Mouse (Mus musculus): ENCODE measurements around the gene Vps29. TPM values are rescaled to one million over a fixed set of nuclear protein-coding genes. Genes with fewer than 3 reads are reported as not detected.
A peak's percentile ranks its signal among the peaks of the same experiment; 100 is the strongest.

Gene Vps29
- polyA plus RNA-seq, 1 experiment = 148 TPM

GRCm38 (mm10) chr5:122402160-122402559, 48.0 kb downstream of the Vps29 start:
- Histone ChIP-seq H3ac (ENCODE audit: control insufficient read depth, insufficient read length, low read depth) (no peak overlapping the region), H3K79me3 (ENCODE audit: low read depth) (no peaks in the 10 kb centered on the region), H3K79me2 (ENCODE audit: control insufficient read depth, insufficient read depth) (peaks cover 13% of the 10 kb centered on the region), H3K27me3 (ENCODE audit: control insufficient read depth, insufficient read depth, insufficient read length) (no peaks in the 10 kb centered on the region), H3K36me3 (ENCODE audit: control insufficient read depth, insufficient read depth) (peaks cover 70% of the 10 kb centered on the region), H3K4me3 (ENCODE audit: insufficient read depth, poor library complexity, severe bottlenecking) (no peak overlapping the region)
- TF ChIP-seq USF1 (IDR thresholded peaks at IDR 0.05; ENCODE audit: low read depth) (no peak), MYOD1 (IDR thresholded peaks at IDR 0.05; ENCODE audit: control insufficient read depth, insufficient read length, low read depth) (no peak), MYOG (IDR thresholded peaks at IDR 0.05; ENCODE audit: control insufficient read depth, extremely low read depth, insufficient read length) (no peak), CEBPB (IDR thresholded peaks at IDR 0.05; ENCODE audit: low read depth) (no peak), MAX (IDR thresholded peaks at IDR 0.05) (no peak), CTCF (IDR thresholded peaks at IDR 0.05; ENCODE audit: control insufficient read depth, insufficient read depth, insufficient read length) (no peak), FOSL1 (IDR thresholded peaks at IDR 0.05; ENCODE audit: insufficient read depth, low read length, poor library complexity, severe bottlenecking) (no peak)

GRCm38 (mm10) chr5:122402772-122403171, 48.6 kb downstream of the Vps29 start:
- Histone ChIP-seq H3K79me2 (ENCODE audit: control insufficient read depth, insufficient read depth) (peaks cover 8% of the 10 kb centered on the region), H3K4me3 (ENCODE audit: insufficient read depth, poor library complexity, severe bottlenecking) (no peak overlapping the region), H3K36me3 (ENCODE audit: control insufficient read depth, insufficient read depth) (peaks cover 67% of the 10 kb centered on the region), H3K27me3 (ENCODE audit: control insufficient read depth, insufficient read depth, insufficient read length) (no peaks in the 10 kb centered on the region), H3ac (ENCODE audit: control insufficient read depth, insufficient read length, low read depth) (peak overlapping the region; percentile 8), H3K79me3 (ENCODE audit: low read depth) (no peaks in the 10 kb centered on the region)
- TF ChIP-seq USF1 (IDR thresholded peaks at IDR 0.05; ENCODE audit: low read depth) = no peak
- TF ChIP-seq FOSL1 (IDR thresholded peaks at IDR 0.05; ENCODE audit: insufficient read depth, low read length, poor library complexity, severe bottlenecking) = no peak
- no peak for TF ChIP-seq CTCF (IDR thresholded peaks at IDR 0.05; ENCODE audit: control insufficient read depth, insufficient read depth, insufficient read length)
- no peak for TF ChIP-seq MYOD1 (IDR thresholded peaks at IDR 0.05; ENCODE audit: control insufficient read depth, insufficient read length, low read depth)
- no peak for TF ChIP-seq MYOG (IDR thresholded peaks at IDR 0.05; ENCODE audit: control insufficient read depth, extremely low read depth, insufficient read length)
- TF ChIP-seq CEBPB (IDR thresholded peaks at IDR 0.05; ENCODE audit: low read depth) = no peak
- no peak for TF ChIP-seq MAX (IDR thresholded peaks at IDR 0.05)

- no peaks in the 10 kb centered on the region for H3K27me3 ChIP-seq (ENCODE audit: control insufficient read depth, insufficient read depth, insufficient read length)
- H3K79me2 ChIP-seq (ENCODE audit: control insufficient read depth, insufficient read depth) = peaks cover 8% of the 10 kb centered on the region
- H3K79me3 ChIP-seq (ENCODE audit: low read depth) = no peaks in the 10 kb centered on the region
- TF ChIP-seq CTCF (IDR thresholded peaks at IDR 0.05; ENCODE audit: control insufficient read depth, insufficient read depth, insufficient read length) = no peak
- H3K4me3 ChIP-seq (ENCODE audit: insufficient read depth, poor library complexity, severe bottlenecking) = no peak overlapping the region
- H3ac ChIP-seq (ENCODE audit: control insufficient read depth, insufficient read length, low read depth) = no peak overlapping the region
- H3K36me3 ChIP-seq (ENCODE audit: control insufficient read depth, insufficient read depth) = peaks cover 66% of the 10 kb centered on the region
These were observed 49.2 kb downstream of the Vps29 start for GRCm38 (mm10) chr5:122403362-122403761.

DNA sequence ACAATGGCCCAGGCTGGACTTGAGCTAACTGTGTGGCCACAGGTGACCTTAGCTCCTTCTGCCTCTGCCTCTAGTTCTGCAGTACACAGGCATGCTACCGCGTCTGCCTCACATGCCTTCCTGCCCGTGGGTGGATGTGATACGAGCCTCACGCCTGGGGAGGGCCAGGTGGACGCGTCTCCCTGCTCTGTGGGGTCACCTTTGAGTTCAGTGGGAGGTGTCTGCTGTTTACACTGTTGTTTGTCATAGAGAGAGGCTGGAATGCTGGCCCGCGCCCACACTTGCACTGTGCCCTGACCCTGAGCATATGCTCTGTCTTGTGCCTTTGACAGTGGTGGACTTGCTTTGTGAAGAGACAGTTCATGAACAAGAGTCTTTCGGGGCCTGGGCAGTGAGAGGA, 51.4 kb downstream of the Vps29 start:
- Histone ChIP-seq H3K4me3 (ENCODE audit: insufficient read depth, poor library complexity, severe bottlenecking) (no peak overlapping the region), H3K27me3 (ENCODE audit: control insufficient read depth, insufficient read depth, insufficient read length) (no peaks in the 10 kb centered on the region), H3ac (ENCODE audit: control insufficient read depth, insufficient read length, low read depth) (no peak overlapping the region), H3K79me3 (ENCODE audit: low read depth) (no peaks in the 10 kb centered on the region), H3K79me2 (ENCODE audit: control insufficient read depth, insufficient read depth) (no peaks in the 10 kb centered on the region), H3K36me3 (ENCODE audit: control insufficient read depth, insufficient read depth) (peaks cover 66% of the 10 kb centered on the region)
- no peak for TF ChIP-seq MAX (IDR thresholded peaks at IDR 0.05)
- no peak for TF ChIP-seq CEBPB (IDR thresholded peaks at IDR 0.05; ENCODE audit: low read depth)

- Histone ChIP-seq H3K36me3 (ENCODE audit: control insufficient read depth, insufficient read depth) (peaks cover 25% of the 10 kb centered on the region), H3ac (ENCODE audit: control insufficient read depth, insufficient read length, low read depth) (no peak overlapping the region), H3K79me2 (ENCODE audit: control insufficient read depth, insufficient read depth) (no peaks in the 10 kb centered on the region), H3K27me3 (ENCODE audit: control insufficient read depth, insufficient read depth, insufficient read length) (no peaks in the 10 kb centered on the region), H3K79me3 (ENCODE audit: low read depth) (no peaks in the 10 kb centered on the region), H3K4me3 (ENCODE audit: insufficient read depth, poor library complexity, severe bottlenecking) (no peak overlapping the region)
- TF ChIP-seq MAX (IDR thresholded peaks at IDR 0.05) = no peak
- no peak for TF ChIP-seq USF1 (IDR thresholded peaks at IDR 0.05; ENCODE audit: low read depth)
- no peak for TF ChIP-seq CEBPB (IDR thresholded peaks at IDR 0.05; ENCODE audit: low read depth)
- TF ChIP-seq FOSL1 (IDR thresholded peaks at IDR 0.05; ENCODE audit: insufficient read depth, low read length, poor library complexity, severe bottlenecking) = no peak
- no peak for TF ChIP-seq CTCF (IDR thresholded peaks at IDR 0.05; ENCODE audit: control insufficient read depth, insufficient read depth, insufficient read length)
- TF ChIP-seq MYOD1 (IDR thresholded peaks at IDR 0.05; ENCODE audit: control insufficient read depth, insufficient read length, low read depth) = no peak
- no peak for TF ChIP-seq MYOG (IDR thresholded peaks at IDR 0.05; ENCODE audit: control insufficient read depth, extremely low read depth, insufficient read length)
These were observed 55.8 kb downstream of the Vps29 start for GRCm38 (mm10) chr5:122409692-122410645.

GRCm38 (mm10) chr5:122411892-122412291, 57.7 kb downstream of the Vps29 start:
- TF ChIP-seq MAX (IDR thresholded peaks at IDR 0.05) (no peak), CTCF (IDR thresholded peaks at IDR 0.05; ENCODE audit: control insufficient read depth, insufficient read depth, insufficient read length) (no peak), MYOG (IDR thresholded peaks at IDR 0.05; ENCODE audit: control insufficient read depth, extremely low read depth, insufficient read length) (no peak), CEBPB (IDR thresholded peaks at IDR 0.05; ENCODE audit: low read depth) (no peak), FOSL1 (IDR thresholded peaks at IDR 0.05; ENCODE audit: insufficient read depth, low read length, poor library complexity, severe bottlenecking) (no peak), MYOD1 (IDR thresholded peaks at IDR 0.05; ENCODE audit: control insufficient read depth, insufficient read length, low read depth) (no peak), USF1 (IDR thresholded peaks at IDR 0.05; ENCODE audit: low read depth) (no peak)
- H3K79me2 ChIP-seq (ENCODE audit: control insufficient read depth, insufficient read depth) = no peaks in the 10 kb centered on the region

More at GRCm38 (mm10) chr5:122411892-122412291, 57.7 kb downstream of the Vps29 start:
- H3K27me3 ChIP-seq (ENCODE audit: control insufficient read depth, insufficient read depth, insufficient read length) = no peaks in the 10 kb centered on the region
- H3K79me3 ChIP-seq (ENCODE audit: low read depth) = no peaks in the 10 kb centered on the region
- no peak overlapping the region for H3ac ChIP-seq (ENCODE audit: control insufficient read depth, insufficient read length, low read depth)
- H3K4me3 ChIP-seq (ENCODE audit: insufficient read depth, poor library complexity, severe bottlenecking) = no peak overlapping the region
- peaks cover 6% of the 10 kb centered on the region for H3K36me3 ChIP-seq (ENCODE audit: control insufficient read depth, insufficient read depth)
